Mouse (Mus musculus) cerebellum, adult 2 months (tissue): ENCODE measurements around the gene Tmem100. TPM values are rescaled to one million over a fixed set of nuclear protein-coding genes. Genes with fewer than 3 reads are reported as not detected.

Experiments
- DNase-seq, 2 experiments: peaks; one replicate each; pipeline ENCODE4 v3.0.0; 2021
- H3K27ac ChIP-seq: fragments of 200-500 bp; 2 replicates; pipeline ENCODE4 v1.5.1; 2012; ENCODE audit warnings: low read length, control low read depth, inconsistent platforms; ENCODE audit not compliant: insufficient read depth
- H3K27me3 ChIP-seq: fragments of 200-500 bp; 2 replicates; pipeline ENCODE4 v1.6.1; 2012; ENCODE audit warnings: inconsistent platforms, mild to moderate bottlenecking, low read length, moderate library complexity; ENCODE audit not compliant: control insufficient read depth, insufficient read depth
- H3K4me1 ChIP-seq: fragments of 200-500 bp; 2 replicates; pipeline ENCODE4 v1.6.1; 2011; ENCODE audit warnings: low read length; ENCODE audit not compliant: control insufficient read depth, insufficient read depth
- H3K4me3 ChIP-seq: fragments of 200-500 bp; replicated peaks from 2 replicates; pipeline ENCODE3; 2011; ENCODE audit warnings: mild to moderate bottlenecking, low read depth, low read length, control low read depth; ENCODE audit not compliant: insufficient read depth
- CTCF ChIP-seq: fragments of 200-500 bp; IDR thresholded peaks from 2 replicates; pipeline ENCODE4 v1.5.1; 2011; ENCODE audit warnings: low read depth, mild to moderate bottlenecking, control low read depth, low read length, moderate library complexity, borderline replicate concordance; ENCODE audit not compliant: insufficient read depth
- POLR2A ChIP-seq: fragments of 200-500 bp; IDR thresholded peaks from 2 replicates; pipeline ENCODE4 v1.6.1; 2011; ENCODE audit warnings: low read length, control low read depth, borderline replicate concordance; ENCODE audit not compliant: insufficient read depth
- WGBS: fragments of 180-500 bp; shearing (Covaris S2); methylation state at CpG from one replicate; pipeline ENCODE4 v1.1.7; 2018; 5-methylcytosine and 5-hydroxymethylcytosine counted together
- polyA plus RNA-seq: library from polyadenylated mRNA; depleted of rRNA; stranded (reverse); fragments of >200 nt; gene quantifications from 2 replicates; pipeline ENCODE4 v1.2.3, GENCODE M21; 2012; rRNA removed

The Tmem100 gene
- polyA plus RNA-seq, 1 experiment: 9.2 TPM

DNA sequence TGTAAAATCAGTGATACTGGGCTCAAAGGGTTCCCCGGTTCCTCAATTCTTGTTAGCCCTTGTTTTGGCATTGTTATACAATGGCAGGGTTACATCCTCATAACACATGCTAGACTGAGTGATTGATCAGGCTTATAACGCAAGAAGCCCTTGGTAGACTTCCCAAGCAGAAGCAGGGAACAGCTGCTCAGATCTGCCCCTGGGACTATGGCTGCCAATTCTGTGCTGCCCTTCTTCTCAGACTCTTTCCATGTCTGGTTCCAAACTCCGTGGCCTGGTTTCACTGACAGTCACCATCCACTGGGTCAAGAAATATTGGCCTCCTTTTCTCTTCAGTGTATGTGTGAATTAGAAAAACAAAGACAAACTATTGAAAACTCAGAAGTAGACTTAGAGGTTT is 46.5 kb downstream of the Tmem100 start:
- Histone ChIP-seq H3K27me3 (no peaks in the 10 kb centered on the region), H3K4me3 (no peak overlapping the region), H3K4me1 (no peaks in the 10 kb centered on the region), H3K27ac (no peak overlapping the region)
- no peak for TF ChIP-seq POLR2A
- no peak for TF ChIP-seq CTCF
- 31% methylated on average over 3 of the region's 3 CpGs for WGBS
- DNase-seq: no peak

DNA sequence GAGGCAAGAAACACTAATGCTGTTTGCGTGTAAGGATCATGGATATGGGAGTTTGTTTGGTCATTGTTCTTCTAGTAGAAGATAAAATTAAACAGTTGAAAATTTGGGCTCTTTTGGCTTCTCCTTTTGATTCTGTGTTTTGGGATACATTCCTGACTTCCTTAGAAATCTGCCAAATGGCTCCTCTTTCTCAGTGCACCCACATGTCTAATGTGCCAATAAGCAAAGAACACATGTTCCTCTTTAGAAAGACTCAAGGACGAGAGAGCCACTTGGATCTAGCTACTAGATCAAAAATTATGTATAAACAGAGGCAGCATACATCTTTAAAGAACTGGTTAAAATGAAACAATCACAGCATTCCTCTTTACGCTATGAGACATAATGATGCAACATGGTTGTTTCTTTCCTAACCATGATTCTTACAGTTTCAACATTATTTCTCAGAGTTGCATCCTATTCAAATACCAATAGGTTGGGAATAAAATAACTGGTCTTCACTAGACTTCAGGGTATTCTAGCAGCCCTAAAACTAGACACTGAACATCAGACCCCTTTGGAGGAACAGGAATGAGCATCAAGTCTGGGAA is 50.6 kb downstream of the Tmem100 start:
- no peak for DNase-seq

DNA sequence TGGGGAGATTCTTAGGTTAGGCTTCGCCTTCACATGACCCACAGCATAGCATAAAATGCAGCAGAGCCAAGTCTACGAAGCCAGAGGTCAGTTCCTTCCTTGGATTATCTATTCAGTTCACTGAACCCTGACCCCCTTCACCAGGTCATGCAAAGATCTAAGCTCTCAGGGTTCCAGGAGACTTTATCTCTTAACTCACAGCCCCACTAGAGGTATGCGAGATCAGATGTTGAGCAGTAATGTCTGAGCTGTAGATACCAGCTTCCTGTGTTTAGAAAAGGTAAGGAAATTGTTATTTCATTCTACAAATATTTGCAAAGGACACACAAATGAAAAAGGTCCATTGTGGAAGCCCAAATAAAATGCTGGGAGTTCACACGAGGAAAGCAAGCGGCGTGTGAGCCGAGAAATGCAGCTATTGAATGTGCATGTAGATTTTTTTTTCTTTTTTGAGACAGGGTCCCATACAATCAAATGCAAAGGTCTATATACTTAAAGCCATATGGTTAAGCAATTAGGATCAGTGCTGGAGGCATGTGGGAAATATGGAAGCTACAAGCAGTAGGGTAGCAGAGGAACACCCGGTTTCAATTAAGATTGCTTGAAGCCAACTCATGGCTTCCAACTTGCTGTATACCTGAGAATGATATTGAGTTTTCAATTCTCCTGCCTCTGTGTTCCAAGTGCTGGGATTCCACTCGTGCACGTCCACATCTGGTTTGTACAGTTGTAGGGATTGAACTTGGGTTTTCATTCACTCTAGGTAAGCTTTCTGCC is 51.9 kb downstream of the Tmem100 start:
- Histone ChIP-seq H3K4me3 (no peak overlapping the region), H3K4me1 (no peaks in the 10 kb centered on the region), H3K27me3 (no peaks in the 10 kb centered on the region), H3K27ac (no peak overlapping the region)
- DNase-seq: no peak
- no peak for TF ChIP-seq CTCF
- TF ChIP-seq POLR2A: no peak
- 90% methylated on average over 10 of the region's 10 CpGs for WGBS

More for the DNA sequence above, 50.6 kb downstream of the Tmem100 start:
- H3K27ac ChIP-seq: no peak overlapping the region
- WGBS: 75% methylated on average over 3 of the region's 3 CpGs
- no peak for TF ChIP-seq POLR2A
- no peak for TF ChIP-seq CTCF
- H3K27me3 ChIP-seq: no peaks in the 10 kb centered on the region
- no peaks in the 10 kb centered on the region for H3K4me1 ChIP-seq
- H3K4me3 ChIP-seq: no peak overlapping the region

DNA sequence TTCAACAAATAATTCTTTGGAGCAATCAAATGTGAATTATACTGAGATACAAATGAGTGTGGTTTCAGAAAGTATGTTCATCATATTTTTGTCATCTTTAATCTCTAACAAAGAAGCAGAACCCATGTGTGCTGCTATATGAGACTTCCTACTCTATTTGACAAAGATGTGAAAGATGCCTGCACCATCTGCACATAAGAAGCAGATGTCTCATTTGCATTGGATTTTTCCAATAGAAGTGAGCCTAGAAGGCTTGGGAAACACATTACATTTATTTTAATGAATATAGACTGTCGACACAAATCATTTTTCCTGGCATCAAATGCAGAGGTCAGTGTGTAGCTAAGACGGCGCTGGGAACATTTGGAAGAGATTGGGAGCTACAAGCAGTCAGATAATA is 52.9 kb downstream of the Tmem100 start:
- Histone ChIP-seq H3K4me1 (no peaks in the 10 kb centered on the region), H3K27me3 (no peaks in the 10 kb centered on the region), H3K4me3 (no peak overlapping the region), H3K27ac (no peak overlapping the region)
- 53% methylated on average over 3 of the region's 3 CpGs for WGBS
- no peak for TF ChIP-seq CTCF
- TF ChIP-seq POLR2A: no peak
- DNase-seq: no peak

DNA sequence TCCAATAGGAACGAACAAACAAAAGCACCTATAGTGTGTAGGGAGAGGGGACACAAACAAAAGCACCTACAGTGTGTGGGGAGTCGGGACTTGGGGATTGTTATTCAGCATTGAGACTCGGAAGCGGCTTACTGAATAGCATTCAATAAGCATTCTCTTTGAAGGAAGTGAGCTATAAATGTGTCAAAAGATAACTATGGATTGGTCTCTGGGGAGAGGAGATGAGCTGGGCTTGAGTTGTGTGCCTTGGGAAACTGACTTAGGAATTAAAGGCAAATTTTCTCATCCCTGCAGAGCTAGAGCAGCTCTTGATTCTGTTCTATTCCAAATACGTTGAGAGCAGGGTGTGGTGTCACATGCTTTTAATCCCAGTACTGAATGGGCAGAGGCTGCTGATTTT is 54.0 kb downstream of the Tmem100 start:
- DNase-seq: no peak
- WGBS: 71% methylated on average over 5 of the region's 5 CpGs
- H3K27me3 ChIP-seq: no peaks in the 10 kb centered on the region
- no peak overlapping the region for H3K27ac ChIP-seq
- TF ChIP-seq POLR2A (no peak), CTCF (no peak)
- no peaks in the 10 kb centered on the region for H3K4me1 ChIP-seq
- no peak overlapping the region for H3K4me3 ChIP-seq

Other genes with a start within 250 kb of the Tmem100 start
- gene Pctp, start 27.5 kb upstream of the Tmem100 start, polyA plus RNA-seq: 2.8 and 2.9 TPM in 2 replicates
- 4.9 and 5.0 TPM in 2 replicates for gene Gm45716, start 157.3 kb downstream of the Tmem100 start, polyA plus RNA-seq
- 27.3 and 28.4 TPM in 2 replicates for gene Mmd, start 219.1 kb downstream of the Tmem100 start, polyA plus RNA-seq